Mouse (Mus musculus) kidney, adult 2 months (tissue): ENCODE data around the gene Tmem254c.
"Not testable (repeated sequence)": the region's sequence is repeated elsewhere in the genome, so short reads cannot be mapped to it uniquely, and the experiment has no call there.

Experiments used
- CTCF ChIP-seq: fragments of 200-500 bp; conservative IDR thresholded peaks from 2 replicates; pipeline ENCODE4 v1.5.1; 2011; ENCODE audit warnings: low read depth, mild to moderate bottlenecking, control low read depth, low read length, moderate library complexity, mixed read lengths; ENCODE audit not compliant: insufficient read depth, insufficient read length
- POLR2A ChIP-seq: fragments of 200-500 bp; IDR thresholded peaks from one replicate; pipeline ENCODE4 v1.6.1; 2011; ENCODE audit warnings: low read depth, low read length, control low read depth

DNA sequence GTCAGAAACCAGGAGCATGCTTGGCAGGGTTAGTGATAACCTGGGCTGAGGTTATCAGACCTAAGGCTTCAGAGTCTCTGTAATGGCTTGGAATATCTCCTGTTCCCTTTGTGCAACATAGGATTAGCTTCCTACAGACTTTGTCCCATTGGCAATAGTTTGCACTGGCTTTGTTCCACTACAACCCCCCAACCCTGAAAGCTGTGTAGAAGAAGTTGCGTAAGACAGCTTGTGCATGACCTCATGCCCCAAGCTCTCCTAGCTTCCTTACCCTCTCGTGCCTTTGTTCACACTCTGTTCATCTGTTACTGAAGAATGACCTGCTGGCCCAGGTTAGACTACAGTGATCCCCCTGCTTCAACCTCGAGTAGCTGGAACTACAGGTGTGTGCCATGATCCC lies 30.5 kb upstream of the Tmem254c start:
- not testable (repeated sequence) for TF ChIP-seq CTCF, POLR2A
